Mouse (Mus musculus): ENCODE measurements around the gene Exo1.

The Exo1 gene

GRCm38 (mm10) chr1:175950851-175951250 is 70.5 kb downstream of the Exo1 start:
- DNase-seq (ENCODE audit: low read depth): no peak

- DNase-seq (ENCODE audit: low read depth): no peak
Observed at GRCm38 (mm10) chr1:175961786-175962185, 81.4 kb downstream of the Exo1 start.

Data from naive thymus-derived CD4-positive, alpha-beta T cell, adult 2 months (primary cell).